Mouse (Mus musculus) hindbrain, embryonic 10.5 days (tissue): ENCODE data around the gene Ddx41. TPM values are rescaled to one million over a fixed set of nuclear protein-coding genes. Genes with fewer than 3 reads are reported as not detected.

ENCODE experiments used
- polyA plus RNA-seq: library from polyadenylated mRNA; unstranded; fragments of >200 nt; fragmentation: Nextera tagmentation; extraction: Ambion mirVana; gene quantifications from 2 replicates; pipeline ENCODE4 v1.2.1, GENCODE M21; 2016

Ddx41 gene
- polyA plus RNA-seq, 1 experiment from 2014 or later, result 85.2 TPM

Other genes with a start within 250 kb of the Ddx41 start
- 510 and 522 TPM in 2 replicates for gene Prelid1, start 216.2 kb downstream of the Ddx41 start, polyA plus RNA-seq
- gene Rab24, start 214.7 kb downstream of the Ddx41 start, polyA plus RNA-seq, result 80.9 and 83.7 TPM in 2 replicates
- 25.2 and 33.7 TPM in 2 replicates for gene Mxd3, start 206.8 kb downstream of the Ddx41 start, polyA plus RNA-seq
- 95.2 and 107 TPM in 2 replicates for gene Lman2, start 173.9 kb downstream of the Ddx41 start, polyA plus RNA-seq
- 0.44 and 0.68 TPM in 2 replicates for gene Rgs14, start 166.9 kb downstream of the Ddx41 start, polyA plus RNA-seq
- gene Slc34a1, start 138.5 kb downstream of the Ddx41 start, polyA plus RNA-seq, result 0.22 TPM in 1 of 2 replicates, not detected in the other
- not detected in 2 replicates for gene Pfn3, start 121.4 kb downstream of the Ddx41 start, polyA plus RNA-seq
- gene F12, start 109.9 kb downstream of the Ddx41 start, polyA plus RNA-seq, result 0.07 and 0.25 TPM in 2 replicates
- 51.5 and 52.3 TPM in 2 replicates for gene Grk6, start 91.6 kb downstream of the Ddx41 start, polyA plus RNA-seq
- 0.69 and 1.0 TPM in 2 replicates for gene Prr7, start 72.4 kb downstream of the Ddx41 start, polyA plus RNA-seq
- gene Dbn1, start 48.5 kb downstream of the Ddx41 start, polyA plus RNA-seq, result 420 and 518 TPM in 2 replicates
- 194 and 221 TPM in 2 replicates for gene Pdlim7, start 23.0 kb downstream of the Ddx41 start, polyA plus RNA-seq
- gene Dok3, start 7.4 kb downstream of the Ddx41 start, polyA plus RNA-seq, result 3.5 and 3.9 TPM in 2 replicates
- 63.7 and 64.3 TPM in 2 replicates for gene Fam193b, start 34.5 kb upstream of the Ddx41 start, polyA plus RNA-seq
- 102 and 112 TPM in 2 replicates for gene Tmed9, start 37.1 kb upstream of the Ddx41 start, polyA plus RNA-seq
- gene B4galt7, start 63.2 kb upstream of the Ddx41 start, polyA plus RNA-seq, result 32.2 and 39.9 TPM in 2 replicates
- gene Caml, start 86.3 kb upstream of the Ddx41 start, polyA plus RNA-seq, result 55.0 and 60.9 TPM in 2 replicates
- 27.1 and 38.2 TPM in 2 replicates for gene Ddx46, start 98.4 kb upstream of the Ddx41 start, polyA plus RNA-seq
- 42.2 and 50.0 TPM in 2 replicates for gene B230219D22Rik, start 156.5 kb upstream of the Ddx41 start, polyA plus RNA-seq
- 75.1 and 84.9 TPM in 2 replicates for gene Txndc15, start 178.0 kb upstream of the Ddx41 start, polyA plus RNA-seq
- gene Pcbd2, start 190.7 kb upstream of the Ddx41 start, polyA plus RNA-seq, result 30.4 and 34.3 TPM in 2 replicates
- not detected in 2 replicates for gene Catsper3, start 247.9 kb upstream of the Ddx41 start, polyA plus RNA-seq